Mouse (Mus musculus) thymus, postnatal 0 days (tissue): Measurements from ENCODE around the gene Snapin. TPM values are rescaled to one million over a fixed set of nuclear protein-coding genes. Genes with fewer than 3 reads are reported as not detected.

Experiments
- DNase-seq: peaks from one replicate; pipeline ENCODE4 v3.0.0-alpha.2; 2015; ENCODE audit warnings: low spot score
- polyA plus RNA-seq: library from polyadenylated mRNA; unstranded; fragments of >200 nt; fragmentation: Nextera tagmentation; extraction: Ambion mirVana; gene quantifications from 2 replicates; pipeline ENCODE4 v1.2.1, GENCODE M21; 2015

The Snapin gene
- polyA plus RNA-seq, 1 experiment from 2014 or later, result 65.5 TPM

DNA sequence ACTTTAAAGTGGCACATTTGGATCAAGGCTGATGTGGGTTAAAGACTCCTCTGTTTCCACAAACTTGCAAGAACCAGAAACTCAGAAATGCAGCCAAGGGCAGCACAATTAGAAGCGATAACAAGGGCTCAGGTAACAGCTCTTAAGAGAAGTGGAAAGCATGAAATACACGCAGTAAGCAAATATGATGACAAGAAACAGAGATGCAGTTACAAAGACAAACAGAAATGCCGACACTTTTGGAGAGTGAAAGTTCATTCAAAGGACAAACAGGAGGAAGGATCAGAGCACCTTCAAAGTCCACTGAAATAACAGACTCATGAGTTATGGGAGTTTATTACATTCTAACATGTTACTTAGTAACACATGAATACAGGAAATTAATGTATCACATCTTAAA, 15.5 kb upstream of the Snapin start:
- DNase-seq, result no peak

DNA sequence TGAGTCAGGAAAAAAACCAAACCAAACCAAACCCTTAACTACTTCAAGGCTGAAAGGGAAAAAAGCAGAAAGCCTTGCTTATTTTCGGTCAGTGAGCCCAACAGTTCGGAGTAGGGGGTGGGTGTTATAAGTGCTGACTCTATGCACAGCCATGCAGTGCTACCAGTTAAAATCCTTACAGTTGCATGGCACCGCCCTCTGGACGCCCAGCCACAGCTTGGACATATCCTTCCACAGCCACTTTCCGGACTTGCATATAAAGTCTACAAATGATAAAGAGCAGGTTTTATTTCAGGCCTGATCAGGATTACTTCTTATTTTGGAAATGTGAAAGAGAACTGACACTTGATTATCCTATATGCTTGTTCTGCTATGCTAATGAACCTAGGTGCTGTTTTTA, 14.4 kb upstream of the Snapin start:
- DNase-seq, result no peak

DNA sequence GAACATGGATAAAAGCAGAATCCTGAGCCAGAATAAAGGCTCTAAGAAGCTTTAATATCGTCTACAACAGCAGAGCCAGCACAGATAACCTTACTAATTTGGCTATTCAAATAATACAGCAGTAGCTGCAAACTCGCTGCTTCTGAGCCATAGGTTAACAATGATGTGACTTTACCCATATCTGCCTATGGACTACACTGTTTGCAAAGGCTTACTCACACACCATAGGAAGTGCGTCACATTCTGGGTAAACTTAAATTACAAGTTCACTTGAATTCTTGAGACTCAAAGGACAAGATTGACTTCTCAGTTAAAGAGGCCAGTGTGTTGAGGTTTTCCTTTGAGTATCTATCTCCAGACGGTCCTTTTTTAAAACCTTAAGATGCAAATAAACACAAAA, 12.6 kb upstream of the Snapin start:
- no peak for DNase-seq

DNA sequence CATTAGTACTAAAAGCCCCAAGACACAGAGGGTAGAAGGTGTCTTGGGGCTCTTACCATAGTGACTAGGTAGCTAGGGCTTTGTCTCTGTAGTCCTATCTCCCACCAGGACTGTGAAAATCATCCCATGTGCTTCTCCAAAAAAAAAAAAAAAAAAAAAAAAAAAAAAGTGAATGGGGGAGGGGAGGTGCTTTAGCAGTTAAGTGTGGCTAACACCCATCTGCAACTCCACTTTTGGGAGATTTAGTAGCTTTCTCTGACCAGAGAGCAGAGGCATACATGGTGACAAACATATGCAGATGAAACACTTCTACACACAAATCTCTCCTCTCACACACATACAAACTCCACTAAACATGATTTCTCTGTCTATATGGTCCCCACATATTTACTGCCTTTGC, 6.8 kb upstream of the Snapin start:
- DNase-seq, result no peak

DNA sequence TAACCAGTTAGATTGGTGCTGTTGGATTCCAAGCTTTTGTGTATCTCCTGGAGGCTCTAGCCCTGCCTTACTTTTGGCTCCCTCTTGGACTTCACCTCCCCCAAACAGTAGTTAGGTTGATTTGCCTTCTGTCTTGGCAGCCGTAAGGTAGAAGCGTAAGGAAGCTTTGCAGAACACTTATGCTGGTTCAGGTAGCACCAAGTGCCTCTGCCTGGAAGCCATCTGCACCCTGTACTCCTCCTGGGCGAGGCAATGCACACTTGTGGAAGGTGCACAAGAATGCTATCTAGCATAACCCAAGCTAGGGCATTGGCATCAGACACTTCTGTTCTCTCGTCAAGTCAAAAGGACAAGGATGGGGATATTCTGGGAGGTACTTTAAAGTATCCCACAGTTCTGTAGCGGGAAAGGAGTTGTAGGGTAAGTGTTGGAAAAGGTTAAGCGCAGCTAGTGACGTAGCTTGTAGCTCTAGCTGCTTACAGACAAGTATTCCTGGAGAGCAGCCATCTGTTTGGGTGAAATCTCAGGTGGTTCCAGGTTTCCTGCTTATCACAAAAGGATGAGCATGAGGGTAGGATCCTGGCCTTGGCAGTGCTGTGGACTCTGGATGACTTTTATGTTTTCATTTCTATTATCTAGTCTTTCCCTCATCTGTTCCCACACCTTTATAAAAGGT, 5.2 kb upstream of the Snapin start:
- DNase-seq, result no peak

DNA sequence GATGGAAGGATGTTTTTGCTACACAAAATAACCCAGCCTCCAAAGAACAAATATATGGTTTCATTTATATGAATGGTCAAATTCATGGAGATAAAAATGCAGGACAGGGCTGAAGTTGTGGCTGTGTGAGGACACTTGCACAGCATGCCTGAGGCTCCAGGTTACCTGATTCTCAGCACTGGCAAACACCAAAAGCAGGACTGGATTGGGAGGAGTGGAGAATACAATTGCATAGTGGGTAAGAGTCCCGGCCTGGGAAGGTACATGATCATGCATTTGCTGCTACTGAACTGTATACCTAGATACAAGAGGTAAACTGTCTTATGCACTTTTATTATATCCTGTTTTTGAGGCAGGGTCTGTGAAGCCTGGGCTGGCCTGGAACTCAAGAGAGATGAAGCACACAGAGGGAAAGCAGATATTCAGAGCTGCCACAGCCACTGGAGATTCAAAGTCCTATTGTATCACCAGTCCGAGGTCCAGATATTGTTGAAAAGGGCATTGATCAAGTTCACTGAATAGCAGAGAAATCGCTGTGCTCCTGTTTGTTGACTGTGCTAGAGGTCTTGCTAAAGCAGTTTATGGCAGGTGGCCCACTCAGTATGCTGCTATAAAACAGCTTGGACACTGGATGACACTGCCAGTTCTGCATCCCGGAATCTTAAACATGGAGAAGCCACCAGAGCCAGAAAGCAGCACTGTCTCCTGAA, 3.2 kb upstream of the Snapin start:
- DNase-seq, result no peak

DNA sequence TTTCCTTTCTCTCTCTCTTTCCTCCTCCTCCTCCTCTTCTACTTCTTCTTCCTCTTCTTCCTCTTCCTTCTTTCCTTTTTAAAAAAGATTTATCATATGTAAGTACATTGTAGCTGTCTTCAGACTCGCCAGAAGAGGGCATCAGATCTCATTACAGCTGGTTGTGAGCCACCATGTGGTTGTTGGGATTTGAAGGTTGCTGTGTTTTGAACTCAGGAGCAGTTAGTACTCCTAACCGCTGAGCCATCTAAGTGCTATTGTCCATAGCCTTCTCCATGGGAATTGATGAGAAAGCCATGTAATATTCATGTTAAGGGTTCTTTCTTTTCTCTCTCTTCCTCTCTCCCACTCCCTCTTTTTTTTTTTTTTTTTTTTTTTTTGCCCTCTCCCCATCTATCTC, 517 bp upstream of the Snapin start:
- peak; percentile 40 for DNase-seq

DNA sequence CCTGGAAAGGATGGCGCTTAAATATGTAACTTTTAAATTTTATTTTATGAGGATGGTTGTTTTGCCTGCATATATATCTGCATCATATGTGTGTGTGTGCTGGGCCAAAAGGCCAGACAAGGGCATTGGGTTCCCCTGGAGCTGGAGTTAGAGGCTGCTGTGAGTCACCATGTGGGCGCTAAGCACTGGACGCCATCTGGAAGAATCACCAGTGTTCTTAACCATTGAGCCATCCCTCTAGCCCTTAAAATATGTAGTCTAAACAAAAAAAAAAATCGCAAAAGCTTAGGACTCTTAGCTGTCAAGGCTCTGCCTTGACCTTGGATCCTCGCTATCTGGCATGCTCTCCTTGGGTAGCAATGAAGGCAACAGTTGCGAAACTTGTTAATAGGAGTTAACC, 2.3 kb downstream of the Snapin start:
- no peak for DNase-seq

DNA sequence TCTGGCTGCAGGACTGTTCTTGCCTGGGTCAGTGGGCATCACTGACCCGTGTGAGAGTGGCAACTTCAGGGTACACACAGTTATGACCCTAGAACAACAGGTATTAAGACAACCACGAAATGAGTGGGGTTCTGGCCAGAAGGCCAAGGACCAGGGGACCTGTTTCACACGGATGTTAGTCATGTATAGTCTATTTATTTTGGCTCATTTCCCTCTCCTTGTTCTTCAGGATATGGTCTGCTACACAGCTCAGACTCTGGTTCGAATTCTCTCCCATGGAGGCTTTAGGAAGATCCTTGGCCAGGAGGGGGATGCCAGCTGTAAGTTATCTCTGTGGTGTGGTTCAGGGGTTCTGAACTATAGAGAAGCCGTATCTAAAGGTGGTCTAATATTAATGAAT, 3.8 kb downstream of the Snapin start:
- DNase-seq, result no peak

DNA sequence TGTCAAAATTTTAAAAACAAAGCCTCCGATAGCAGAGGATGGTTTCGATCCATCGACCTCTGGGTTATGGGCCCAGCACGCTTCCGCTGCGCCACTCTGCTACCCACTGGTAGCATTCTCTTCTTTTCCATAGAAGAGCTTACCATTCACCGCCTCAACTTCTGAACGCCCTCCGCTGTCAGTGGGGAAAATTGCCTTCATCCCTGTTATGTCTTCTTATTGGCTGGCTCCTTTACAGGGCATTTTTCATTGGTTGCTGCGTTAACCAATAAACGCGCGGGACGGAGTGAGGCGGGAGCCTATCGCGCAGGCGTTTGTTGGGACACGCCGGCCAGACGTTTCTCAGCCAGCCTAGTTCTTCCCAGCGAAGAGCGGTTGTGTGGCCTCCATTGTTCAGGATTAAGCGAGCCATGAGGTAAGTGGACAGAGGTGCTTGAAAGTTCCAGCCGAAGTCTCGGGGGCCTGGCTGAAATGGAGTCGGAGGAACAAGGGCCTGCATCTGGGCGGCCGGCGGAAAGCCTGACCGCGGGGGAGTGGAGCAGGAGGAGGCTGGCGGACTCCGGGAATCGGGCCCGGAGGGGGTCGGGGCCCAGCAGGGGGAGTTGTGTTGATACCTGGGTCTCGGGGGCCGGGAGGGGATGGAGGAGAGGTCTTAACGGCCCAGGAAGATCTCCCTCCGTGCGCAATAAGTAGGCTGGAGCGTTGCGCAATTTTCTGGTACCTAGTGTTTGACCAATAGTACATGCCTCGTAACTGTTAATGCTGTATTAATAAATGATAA, 14.8 kb downstream of the Snapin start, which contains the start of gene Ilf2:
Gene Ilf2 (plus strand): TSS at position 296 of the 781 bp plus-strand sequence.
- DNase-seq, result peak; percentile 99

DNA sequence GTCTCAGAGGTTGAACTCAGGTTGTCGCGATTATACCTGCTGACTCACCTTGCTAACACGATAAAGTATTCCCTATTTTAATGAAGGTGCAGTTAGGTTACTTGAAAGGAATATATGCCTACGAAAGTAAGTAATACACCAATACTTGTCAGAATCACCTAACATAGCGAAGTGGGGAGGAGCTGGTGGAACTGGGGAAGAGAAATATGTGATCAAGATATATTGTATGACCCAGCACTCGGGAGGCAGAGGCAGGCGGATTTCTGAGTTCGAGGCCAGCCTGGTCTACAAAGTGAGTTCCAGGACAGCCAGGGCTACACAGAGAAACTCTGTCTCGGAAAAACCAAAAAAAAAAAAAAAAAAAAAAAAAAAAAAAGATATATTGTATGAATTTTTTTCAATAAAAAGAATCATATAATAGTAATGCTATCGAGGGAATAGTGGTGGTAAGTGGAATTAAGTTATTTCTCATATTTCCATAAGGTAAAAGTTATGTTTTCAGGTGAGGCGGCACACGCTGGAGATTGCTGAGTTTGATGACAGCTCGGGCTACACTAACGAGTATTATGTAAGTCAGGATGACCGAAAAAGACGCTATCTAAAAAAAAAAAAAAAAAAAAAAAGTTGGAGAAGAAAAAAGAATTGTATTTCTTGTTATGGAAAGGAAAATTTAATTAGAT, 15.5 kb downstream of the Snapin start:
- no peak for DNase-seq

DNA sequence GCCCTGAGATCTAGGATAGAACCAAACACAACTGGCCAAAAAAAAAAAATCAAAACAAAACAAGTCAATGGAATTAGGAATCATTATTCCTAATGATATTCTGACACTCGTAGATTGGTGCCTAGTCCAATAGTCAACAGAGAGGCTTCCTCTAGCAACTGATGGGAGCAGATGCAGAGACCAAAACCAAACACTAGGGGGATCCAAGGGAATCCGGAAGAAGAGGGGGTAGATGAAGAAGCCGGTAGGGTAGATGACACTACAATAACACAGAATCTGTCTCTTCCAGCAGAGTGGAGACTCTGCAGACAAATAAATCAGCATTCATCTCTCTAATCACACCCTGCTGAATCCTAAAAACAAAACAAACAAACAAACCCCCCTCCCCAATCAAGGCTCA, 18.6 kb downstream of the Snapin start:
- DNase-seq, result peak; percentile 78

DNA sequence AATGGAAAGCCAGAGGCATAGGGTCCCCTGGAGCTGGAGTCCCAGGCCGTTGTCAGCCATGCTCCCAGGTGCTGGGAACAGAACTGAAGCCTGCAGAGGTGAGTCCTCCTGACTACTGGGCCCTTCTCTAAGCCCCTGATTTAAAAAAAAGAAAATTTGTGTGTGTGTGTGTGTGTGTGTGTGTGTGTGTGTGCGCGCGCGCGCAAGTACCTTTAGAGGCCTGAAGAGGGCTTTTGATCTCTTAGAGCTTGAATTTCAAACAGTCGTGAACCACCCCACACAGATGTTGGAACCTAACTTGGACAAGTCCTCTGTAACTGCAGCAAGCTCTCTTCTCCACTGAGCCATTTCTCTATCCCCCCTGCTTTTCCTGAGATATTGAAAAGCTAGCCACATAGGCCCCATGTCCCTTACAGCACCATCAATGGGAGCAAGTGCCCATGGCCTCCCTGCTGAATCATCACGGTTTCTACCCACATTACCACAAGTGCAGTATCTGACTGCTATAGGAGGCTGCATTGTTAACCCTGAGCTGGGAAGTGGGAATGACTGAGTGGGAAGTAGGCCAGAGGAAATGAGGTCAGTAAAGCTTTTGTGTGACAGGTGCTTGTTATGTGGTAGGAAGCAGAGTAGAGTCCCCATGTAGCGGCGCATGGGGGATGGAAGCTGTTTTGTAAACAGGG, 23.1 kb downstream of the Snapin start:
- no peak for DNase-seq

DNA sequence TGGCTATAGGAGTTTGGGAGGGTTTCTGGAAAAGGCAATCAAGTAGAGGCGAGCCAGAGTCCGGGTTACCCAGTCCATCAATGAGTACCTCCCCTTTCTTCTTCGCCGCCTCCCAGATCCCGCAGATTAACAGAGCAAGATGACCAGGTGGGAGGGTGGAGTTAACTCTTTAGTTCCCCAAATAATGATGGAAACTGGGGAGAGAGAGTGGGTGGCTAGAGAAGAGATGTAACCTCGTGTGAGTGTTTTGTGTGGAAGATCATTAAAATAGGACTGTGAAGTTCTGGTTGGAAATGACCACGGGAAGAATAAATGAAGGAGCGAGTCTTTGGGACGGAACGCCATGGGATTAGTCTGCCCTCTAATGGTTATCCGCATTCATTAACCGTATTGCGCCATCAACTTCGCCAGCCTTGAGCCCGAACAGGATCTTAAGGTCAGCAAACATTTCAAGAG, 24.5 kb downstream of the Snapin start:
- DNase-seq, result no peak

DNA sequence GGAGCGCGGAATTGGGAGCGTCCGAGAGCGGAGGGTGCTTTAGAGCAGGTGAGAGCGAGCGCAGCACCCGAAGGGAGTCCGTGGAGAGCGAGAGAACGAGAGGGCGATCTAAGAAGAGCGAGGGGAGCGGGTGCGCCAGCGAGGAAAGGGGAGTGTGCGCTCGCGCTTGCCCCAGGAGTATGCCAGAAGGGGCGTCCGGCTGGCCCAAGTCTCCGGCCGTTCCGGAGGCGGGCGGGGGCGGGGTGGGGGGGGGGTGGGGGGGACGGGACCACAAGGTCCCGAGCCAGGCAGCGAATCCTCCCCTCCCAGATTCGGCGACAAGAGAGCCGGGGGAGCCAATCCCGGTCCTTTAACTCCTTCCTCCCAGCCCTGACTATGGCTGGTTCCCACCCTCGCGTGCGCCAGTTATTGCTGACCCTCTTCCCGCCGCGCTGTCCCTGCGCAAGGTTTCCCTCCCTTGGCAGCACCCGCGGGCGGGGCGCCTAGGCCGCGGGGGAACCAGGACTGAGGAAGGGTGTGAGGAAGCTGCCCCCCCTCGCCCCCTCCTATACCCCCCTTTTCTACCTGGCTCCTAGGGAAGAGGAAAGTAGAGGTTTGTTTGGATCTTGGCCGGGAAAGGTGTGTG, 25.0 kb downstream of the Snapin start, which contains the start of gene Npr1:
Gene Npr1 (minus strand): TSS at position 181 of the 625 bp plus-strand sequence.
- DNase-seq, result no peak

DNA sequence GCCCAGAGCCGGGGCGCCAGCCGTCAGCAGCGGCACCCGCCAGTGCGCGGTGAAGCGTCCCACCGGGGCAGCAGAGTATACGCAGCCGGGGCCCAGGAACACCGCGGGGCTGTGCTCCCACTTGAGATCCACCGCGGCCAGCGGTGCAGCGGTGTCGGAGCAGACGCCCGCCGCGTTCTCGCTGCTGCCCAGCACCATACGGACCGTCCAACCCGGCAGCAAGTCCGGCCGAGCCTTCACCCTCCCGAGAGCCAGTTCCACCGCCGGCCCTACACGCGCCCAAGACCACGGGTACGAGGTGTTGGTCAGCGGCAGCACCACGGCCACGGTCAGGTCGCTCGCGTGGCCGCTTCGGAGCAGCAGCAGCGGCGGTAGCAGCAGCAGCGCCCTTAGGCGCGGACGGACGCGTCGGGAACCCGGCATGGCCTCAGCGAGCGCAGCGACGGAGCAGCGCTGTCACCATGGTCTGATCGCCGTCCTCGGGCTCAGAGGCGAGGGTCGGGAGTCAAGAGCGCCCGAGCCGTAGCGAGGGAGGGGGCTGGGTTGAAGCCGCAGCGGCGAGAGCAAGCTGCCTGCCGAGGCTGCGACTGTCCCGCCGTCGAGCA, 25.6 kb downstream of the Snapin start:
- DNase-seq, result peak; percentile 23

DNA sequence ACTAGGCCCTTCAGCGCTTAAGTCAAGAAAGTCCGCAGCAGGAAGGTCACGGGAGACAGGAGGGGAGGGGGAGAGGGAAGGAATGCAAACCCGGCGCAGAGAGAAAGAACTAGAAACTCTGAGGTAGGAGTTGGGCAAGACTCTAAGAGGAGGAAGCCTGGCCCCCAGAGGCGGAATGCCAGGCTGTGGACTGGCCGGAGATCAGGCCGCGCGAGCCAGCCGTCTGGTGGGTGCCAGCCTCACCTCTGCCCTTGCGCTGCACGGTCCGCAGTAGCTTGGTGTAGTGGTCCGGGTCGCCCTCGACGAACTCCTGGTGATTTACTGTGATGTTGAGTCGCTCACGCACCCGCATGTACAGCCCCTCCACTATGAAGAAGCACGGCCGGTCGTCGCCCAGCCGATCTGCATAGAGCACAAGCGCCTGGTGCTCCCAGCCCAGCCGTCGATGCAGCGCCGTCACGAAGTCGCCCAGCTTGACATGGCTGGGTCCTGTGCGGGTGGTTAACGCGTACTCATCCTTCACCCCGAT, 26.2 kb downstream of the Snapin start:
- DNase-seq, result no peak

DNA sequence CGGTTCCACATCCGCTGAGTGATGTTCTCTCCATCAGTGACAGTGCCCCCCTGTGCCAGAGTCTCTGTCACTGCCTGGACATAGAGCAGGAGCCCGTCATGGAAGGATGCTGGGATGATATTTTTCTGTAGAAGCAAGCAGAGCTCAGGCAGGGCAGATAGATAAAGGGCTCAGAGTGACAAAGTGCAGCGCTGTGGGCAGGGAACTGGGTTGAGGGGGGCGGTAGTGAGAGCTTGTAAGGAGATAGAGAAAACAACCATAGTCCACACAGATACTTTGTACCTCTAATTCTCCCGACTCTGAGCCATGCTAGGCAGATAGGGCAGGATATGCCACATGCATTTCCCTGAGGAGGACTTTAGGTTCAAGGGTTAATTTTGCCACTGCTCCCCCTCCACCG, 28.3 kb downstream of the Snapin start:
- no peak for DNase-seq

DNA sequence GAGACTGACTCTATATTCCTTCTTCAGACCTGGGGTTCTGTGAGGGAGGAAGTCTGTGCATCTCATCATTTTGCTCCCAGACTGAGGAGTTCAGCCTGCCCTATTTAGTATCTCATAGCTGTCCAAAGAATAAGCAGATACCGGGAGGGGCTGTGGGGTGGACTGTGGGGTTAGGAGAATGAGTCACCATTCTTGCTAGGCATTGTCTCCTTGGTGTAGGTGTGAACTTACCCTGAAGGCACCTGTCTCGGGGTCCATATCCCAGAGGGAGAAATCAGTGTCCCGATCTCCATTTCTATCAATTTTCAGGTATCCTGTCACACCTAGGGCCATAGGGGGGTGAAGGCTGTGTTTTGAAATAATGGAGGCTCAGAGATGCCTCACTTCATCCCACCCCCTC, 28.9 kb downstream of the Snapin start:
- no peak for DNase-seq

DNA sequence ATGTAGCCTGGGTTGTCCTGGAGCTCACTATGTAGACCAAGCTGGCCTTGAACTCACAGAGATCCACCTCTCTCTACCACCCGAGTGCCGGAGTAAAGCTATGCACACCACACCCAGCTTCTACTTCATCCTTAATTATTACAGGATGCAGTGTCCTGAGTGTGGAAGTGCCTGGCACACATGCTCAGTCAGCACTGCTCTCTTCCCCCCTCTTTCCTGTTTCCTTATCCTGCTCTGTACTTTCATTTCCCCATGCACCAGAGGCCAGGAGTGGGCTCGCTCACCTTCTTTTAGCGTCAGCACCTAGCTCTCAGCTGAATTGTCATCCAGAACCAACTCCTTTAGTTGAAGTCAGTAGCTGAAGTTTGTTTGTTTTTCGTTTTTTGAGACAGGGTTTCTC, 30.5 kb downstream of the Snapin start:
- no peak for DNase-seq
